Mouse (Mus musculus) embryonic facial prominence, embryonic 12.5 days (tissue): ENCODE results near the gene Gmeb1. TPM values are rescaled to one million over a fixed set of nuclear protein-coding genes. Genes with fewer than 3 reads are reported as not detected.
A peak's percentile ranks its signal among the peaks of the same experiment; 100 is the strongest.

Experiments
- ATAC-seq: fragments of 200-750 bp; cut with Nextera tagmentation; 2 replicates; pipeline ENCODE4 v1.8.0; 2017; ENCODE audit not compliant: insufficient number of reproducible peaks, insufficient read depth, low FRiP score, low TSS enrichment
- H3K27ac ChIP-seq: fragments of 300-500 bp; sonication (generic); 2 replicates; pipeline ENCODE4 v1.5.1; 2016; ENCODE audit warnings: mild to moderate bottlenecking
- H3K27me3 ChIP-seq: fragments of 300-500 bp; sonication (generic); 2 replicates; pipeline ENCODE4 v1.6.1; 2016; ENCODE audit warnings: mild to moderate bottlenecking, moderate library complexity
- H3K36me3 ChIP-seq: fragments of 300-500 bp; sonication (generic); 2 replicates; pipeline ENCODE4 v1.6.1; 2016; ENCODE audit warnings: mild to moderate bottlenecking
- H3K4me1 ChIP-seq: fragments of 300-500 bp; sonication (generic); 2 replicates; pipeline ENCODE4 v1.6.1; 2016
- H3K4me2 ChIP-seq: fragments of 300-500 bp; sonication (generic); replicated peaks from 2 replicates; pipeline ENCODE4 v1.6.1; 2016; ENCODE audit warnings: mild to moderate bottlenecking, moderate library complexity
- H3K4me3 ChIP-seq: fragments of 300-500 bp; sonication (generic); 2 replicates; pipeline ENCODE4 v1.5.1; 2016; ENCODE audit warnings: mild to moderate bottlenecking
- H3K9ac ChIP-seq: fragments of 300-500 bp; sonication (generic); 2 replicates; pipeline ENCODE4 v1.6.1; 2016; ENCODE audit warnings: mild to moderate bottlenecking, moderate library complexity
- H3K9me3 ChIP-seq: fragments of 300-500 bp; sonication (generic); 2 replicates; pipeline ENCODE4 v1.6.1; 2016; ENCODE audit warnings: mild to moderate bottlenecking, moderate library complexity
- WGBS: fragments of 180-500 bp; shearing (Covaris S2); methylation state at CpG from one replicate; pipeline ENCODE4 v1.1.7; 2016; 5-methylcytosine and 5-hydroxymethylcytosine counted together
- polyA plus RNA-seq: library from polyadenylated mRNA; unstranded; fragments of >200 nt; fragmentation: Nextera tagmentation; extraction: Ambion mirVana; gene quantifications from 2 replicates; pipeline ENCODE4 v1.2.1, GENCODE M21; 2016

The Gmeb1 gene
- polyA plus RNA-seq, 1 experiment from 2014 or later, result 43.0 TPM

GRCm38 (mm10) chr4:132269740-132270560 lies 8.5 kb upstream of the Gmeb1 start:
- Histone ChIP-seq H3K36me3 (no peaks in the 10 kb centered on the region), H3K4me3 (peak overlapping the region; percentile 25), H3K9me3 (no peaks in the 10 kb centered on the region), H3K4me1 (peaks cover 5% of the 10 kb centered on the region; the same call in 1 of the 2 replicates), H3K27ac (peak overlapping the region; percentile 94), H3K9ac (no peak overlapping the region), H3K27me3 (no peaks in the 10 kb centered on the region), H3K4me2 (peak overlapping the region; percentile 45)
- under 1% methylated on average over 35 of the region's 35 CpGs for WGBS
- peak; percentile 50 for ATAC-seq

DNA sequence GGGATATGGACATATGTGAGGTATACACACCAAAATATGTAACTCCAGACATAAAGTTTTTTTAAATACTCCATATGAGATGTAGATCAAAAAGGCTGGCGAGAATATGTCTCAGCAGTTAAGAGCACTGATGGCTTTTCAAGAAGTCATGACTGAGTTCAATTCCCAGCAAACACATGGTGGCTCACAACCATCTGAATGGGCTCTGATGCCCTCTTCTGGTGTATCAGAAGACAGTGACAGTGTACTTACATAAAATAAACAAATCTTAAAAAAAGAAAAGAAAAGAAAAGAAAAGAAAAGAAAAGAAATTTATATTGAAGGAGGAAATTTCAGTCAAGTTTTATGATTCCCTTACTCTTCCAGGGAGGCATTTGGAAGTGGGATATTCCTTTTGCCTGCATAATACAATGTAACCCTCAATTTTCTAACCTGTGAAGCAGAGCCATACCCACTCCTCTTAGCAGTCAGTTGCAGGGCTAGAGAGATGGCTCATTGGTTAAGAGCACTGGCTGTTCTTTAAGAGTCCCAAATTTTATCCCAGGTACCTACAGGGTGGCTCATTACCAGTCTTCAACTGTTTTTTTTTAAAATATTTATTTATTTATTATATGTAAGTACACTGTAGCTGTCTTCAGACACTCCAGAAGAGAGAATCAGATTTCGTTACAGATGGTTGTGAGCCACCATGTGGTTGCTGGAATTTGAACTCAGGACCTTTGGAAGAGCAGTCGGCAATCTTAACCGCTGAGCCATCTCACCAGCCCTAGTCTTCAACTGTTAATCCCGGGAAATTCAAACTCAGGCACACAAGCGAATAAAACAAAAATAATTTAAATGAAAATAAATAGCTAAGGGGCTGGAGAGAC lies 7.7 kb upstream of the Gmeb1 start:
- no peak for ATAC-seq
- Histone ChIP-seq H3K4me1 (peaks cover 5% of the 10 kb centered on the region; the same call in 1 of the 2 replicates), H3K27ac (peak overlapping the region; percentile 67), H3K27me3 (no peaks in the 10 kb centered on the region), H3K9me3 (no peaks in the 10 kb centered on the region), H3K4me2 (no peak overlapping the region), H3K9ac (no peak overlapping the region), H3K36me3 (no peaks in the 10 kb centered on the region), H3K4me3 (no peak overlapping the region)
- 12% methylated on average over 6 of the region's 6 CpGs for WGBS

DNA sequence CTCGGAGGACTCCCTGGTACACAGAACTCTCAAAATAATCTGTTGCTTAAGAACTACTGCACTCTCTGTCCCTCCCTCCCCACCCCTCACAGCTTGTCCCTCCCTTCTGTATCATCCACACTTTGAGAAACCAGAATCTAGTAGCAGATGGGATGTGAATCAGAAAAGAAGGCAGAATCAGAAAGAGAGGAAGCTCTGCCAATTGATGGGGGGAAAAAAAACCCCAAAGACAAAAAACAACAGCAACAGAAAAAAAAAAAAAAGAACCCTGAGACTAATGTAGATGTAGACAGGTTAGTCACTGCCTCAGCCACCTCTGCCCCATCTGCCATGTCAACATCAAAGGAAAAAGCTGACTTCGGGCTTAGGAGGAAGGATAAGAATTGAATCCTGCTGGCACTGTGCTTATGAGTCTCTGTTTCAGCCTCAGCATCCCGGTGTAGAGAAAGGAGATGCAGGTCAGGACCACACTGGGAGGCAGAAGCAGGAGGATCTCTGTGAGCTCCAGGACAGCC lies 5.5 kb upstream of the Gmeb1 start:
- WGBS, result 78% methylated on average over 3 of the region's 3 CpGs
- no peak for ATAC-seq
- H3K4me1 ChIP-seq, result peaks cover 2% of the 10 kb centered on the region; the same call in 1 of the 2 replicates
- no peak overlapping the region for H3K4me3 ChIP-seq
- no peak overlapping the region for H3K27ac ChIP-seq
- no peaks in the 10 kb centered on the region for H3K27me3 ChIP-seq
- no peaks in the 10 kb centered on the region for H3K36me3 ChIP-seq
- H3K9ac ChIP-seq, result no peak overlapping the region
- no peak overlapping the region for H3K4me2 ChIP-seq
- H3K9me3 ChIP-seq, result no peaks in the 10 kb centered on the region

GRCm38 (mm10) chr4:132263313-132263712 lies 1.9 kb upstream of the Gmeb1 start:
- Histone ChIP-seq H3K27ac (no peak overlapping the region), H3K4me3 (no peak overlapping the region), H3K27me3 (no peaks in the 10 kb centered on the region), H3K36me3 (no peaks in the 10 kb centered on the region), H3K4me1 (peaks cover 15% of the 10 kb centered on the region), H3K9me3 (no peaks in the 10 kb centered on the region), H3K9ac (no peak overlapping the region), H3K4me2 (no peak overlapping the region)
- WGBS, result 93% methylated on average over 7 of the region's 7 CpGs
- ATAC-seq, result no peak

GRCm38 (mm10) chr4:132262358-132262616 lies 885 bp upstream of the Gmeb1 start:
- no peak overlapping the region for H3K4me3 ChIP-seq
- H3K36me3 ChIP-seq, result no peaks in the 10 kb centered on the region
- H3K9me3 ChIP-seq, result no peaks in the 10 kb centered on the region
- no peak overlapping the region for H3K9ac ChIP-seq
- peak overlapping the region; percentile 96; the same call in 1 of the 2 replicates for H3K27ac ChIP-seq
- no peaks in the 10 kb centered on the region for H3K27me3 ChIP-seq
- ATAC-seq, result no peak
- H3K4me2 ChIP-seq, result no peak overlapping the region
- WGBS, result 73% methylated on average over 5 of the region's 5 CpGs
- H3K4me1 ChIP-seq, result peaks cover 15% of the 10 kb centered on the region

DNA sequence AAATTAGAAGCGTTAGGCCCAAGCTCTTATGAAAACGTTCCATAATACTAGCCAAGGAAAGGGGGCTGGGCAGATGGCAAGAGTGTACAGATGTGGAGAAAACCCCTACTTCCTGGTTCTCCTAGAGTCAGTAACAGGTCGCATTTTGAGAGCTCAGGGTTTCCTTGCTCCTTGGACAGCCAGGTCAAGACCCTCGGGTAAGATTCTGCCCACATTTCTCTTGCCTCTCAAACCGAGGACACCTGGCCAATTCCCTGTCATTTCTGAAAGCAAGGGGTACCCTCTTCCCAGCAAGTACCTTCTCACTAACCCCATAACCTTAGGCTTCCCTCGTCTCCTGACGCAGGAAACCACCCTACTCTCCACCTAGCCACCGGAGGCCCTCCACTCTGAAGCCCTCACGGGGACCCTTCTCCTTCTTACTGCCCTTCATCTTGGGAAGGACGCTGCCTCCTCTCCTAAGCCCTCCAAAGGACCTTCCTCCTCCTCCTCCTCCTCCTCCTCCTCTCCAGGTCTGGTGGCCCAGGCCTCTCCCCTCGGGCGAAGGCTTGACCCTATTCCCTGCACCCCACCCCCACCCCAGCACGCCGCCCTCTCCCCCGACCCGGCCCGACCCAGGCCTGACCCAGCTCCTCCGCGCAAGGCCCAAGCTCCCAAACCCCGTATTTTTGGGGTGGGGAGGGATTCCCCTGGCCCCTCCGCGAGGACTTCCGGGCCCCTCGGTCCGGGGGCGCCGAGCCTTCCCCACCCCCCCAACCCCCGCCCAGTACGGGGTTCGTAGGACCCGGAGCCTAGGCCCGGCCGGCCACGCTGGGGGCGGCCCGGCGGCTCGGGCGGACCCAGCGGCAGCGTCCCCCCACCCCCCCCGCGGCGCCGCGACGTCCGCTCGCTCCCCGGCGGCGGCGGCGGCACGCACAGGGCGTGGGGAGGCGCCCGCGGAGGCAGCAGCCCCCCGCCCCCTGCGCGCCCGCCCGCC lies 710 bp downstream of the Gmeb1 start:
- H3K9me3 ChIP-seq, result no peaks in the 10 kb centered on the region
- peaks cover 15% of the 10 kb centered on the region for H3K4me1 ChIP-seq
- peak overlapping the region; percentile 74 for H3K4me2 ChIP-seq
- H3K9ac ChIP-seq, result peak overlapping the region; percentile 97
- H3K4me3 ChIP-seq, result peak overlapping the region; percentile 87
- WGBS, result under 1% methylated on average over 40 of the region's 64 CpGs
- no peaks in the 10 kb centered on the region for H3K27me3 ChIP-seq
- peak; percentile 76 for ATAC-seq
- H3K27ac ChIP-seq, result peak overlapping the region; percentile 96
- H3K36me3 ChIP-seq, result no peaks in the 10 kb centered on the region

DNA sequence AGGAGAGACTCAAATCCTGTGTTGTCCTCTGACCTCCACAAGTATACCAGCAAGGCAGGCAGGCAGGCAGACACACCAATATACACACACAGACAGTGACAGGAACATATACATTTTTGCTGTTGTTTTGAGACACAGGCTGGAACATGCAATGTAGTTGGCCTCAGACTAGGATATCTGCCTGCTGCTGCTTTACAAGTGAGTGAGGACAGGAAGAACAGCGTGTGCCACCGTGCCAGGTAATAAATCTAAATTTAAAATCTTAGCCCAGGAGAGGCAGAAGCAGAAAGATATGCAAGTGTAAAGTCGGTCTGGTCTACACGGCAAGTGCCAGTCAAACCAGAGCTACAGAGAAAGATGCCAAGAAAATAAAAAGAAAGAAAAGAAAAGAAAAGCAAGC lies 2.2 kb downstream of the Gmeb1 start:
- H3K9ac ChIP-seq, result peak overlapping the region; percentile 15; the same call in 1 of the 2 replicates
- peaks cover 15% of the 10 kb centered on the region for H3K4me1 ChIP-seq
- no peak overlapping the region for H3K4me2 ChIP-seq
- H3K27me3 ChIP-seq, result no peaks in the 10 kb centered on the region
- no peak for ATAC-seq
- 95% methylated on average over 4 of the region's 4 CpGs for WGBS
- no peaks in the 10 kb centered on the region for H3K36me3 ChIP-seq
- no peak overlapping the region for H3K27ac ChIP-seq
- H3K4me3 ChIP-seq, result no peak overlapping the region
- no peaks in the 10 kb centered on the region for H3K9me3 ChIP-seq

DNA sequence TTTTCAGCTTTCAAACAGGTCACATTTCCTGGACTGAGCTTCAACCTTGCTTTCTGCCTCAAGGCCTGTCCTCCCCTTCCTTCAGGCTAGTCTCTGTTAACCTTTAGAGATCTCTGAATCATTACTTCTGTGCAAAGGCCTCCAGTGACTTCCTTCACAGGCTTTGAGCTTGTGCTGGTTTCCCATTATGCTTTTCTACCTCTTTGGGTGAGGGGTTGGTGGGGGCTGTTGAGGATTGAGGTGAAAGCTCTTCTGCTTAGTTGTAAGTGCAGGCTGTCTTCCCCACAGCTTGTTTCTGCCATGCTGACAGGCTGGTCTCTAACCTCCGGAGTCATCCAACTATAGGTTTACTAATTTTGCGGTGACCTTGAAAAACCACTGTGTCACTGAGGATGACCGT lies 5.0 kb downstream of the Gmeb1 start:
- Histone ChIP-seq H3K9me3 (no peaks in the 10 kb centered on the region), H3K27ac (no peak overlapping the region), H3K9ac (no peak overlapping the region), H3K27me3 (no peaks in the 10 kb centered on the region), H3K4me1 (peaks cover 13% of the 10 kb centered on the region; the same call in 1 of the 2 replicates), H3K4me2 (no peak overlapping the region), H3K36me3 (peaks cover 5% of the 10 kb centered on the region), H3K4me3 (no peak overlapping the region)
- ATAC-seq, result no peak
- 97% methylated on average over 3 of the region's 3 CpGs for WGBS

GRCm38 (mm10) chr4:132254986-132255385 lies 6.4 kb downstream of the Gmeb1 start:
- Histone ChIP-seq H3K4me3 (no peak overlapping the region), H3K27ac (no peak overlapping the region), H3K27me3 (no peaks in the 10 kb centered on the region), H3K4me2 (no peak overlapping the region), H3K36me3 (peaks cover 19% of the 10 kb centered on the region), H3K4me1 (peaks cover 8% of the 10 kb centered on the region; the same call in 1 of the 2 replicates), H3K9ac (no peak overlapping the region), H3K9me3 (no peaks in the 10 kb centered on the region)
- no peak for ATAC-seq
- WGBS, result 78% methylated on average over 3 of the region's 3 CpGs

- 79% methylated on average over 2 of the region's 2 CpGs for WGBS
- Histone ChIP-seq H3K4me1 (no peaks in the 10 kb centered on the region), H3K9me3 (no peaks in the 10 kb centered on the region), H3K9ac (no peak overlapping the region), H3K4me3 (no peak overlapping the region), H3K27me3 (no peaks in the 10 kb centered on the region), H3K27ac (no peak overlapping the region), H3K36me3 (peaks cover 31% of the 10 kb centered on the region), H3K4me2 (no peak overlapping the region)
- ATAC-seq, result no peak
Observed at GRCm38 (mm10) chr4:132253622-132254021, 7.8 kb downstream of the Gmeb1 start.

GRCm38 (mm10) chr4:132253128-132253527 lies 8.3 kb downstream of the Gmeb1 start:
- Histone ChIP-seq H3K4me3 (no peak overlapping the region), H3K9ac (no peak overlapping the region), H3K36me3 (peaks cover 36% of the 10 kb centered on the region), H3K4me1 (no peaks in the 10 kb centered on the region), H3K9me3 (no peaks in the 10 kb centered on the region), H3K4me2 (no peak overlapping the region), H3K27me3 (no peaks in the 10 kb centered on the region), H3K27ac (no peak overlapping the region)
- WGBS, result 93% methylated on average over 8 of the region's 8 CpGs
- no peak for ATAC-seq
